Mouse (Mus musculus): ENCODE results near the gene Cand1.

Gene Cand1

DNA sequence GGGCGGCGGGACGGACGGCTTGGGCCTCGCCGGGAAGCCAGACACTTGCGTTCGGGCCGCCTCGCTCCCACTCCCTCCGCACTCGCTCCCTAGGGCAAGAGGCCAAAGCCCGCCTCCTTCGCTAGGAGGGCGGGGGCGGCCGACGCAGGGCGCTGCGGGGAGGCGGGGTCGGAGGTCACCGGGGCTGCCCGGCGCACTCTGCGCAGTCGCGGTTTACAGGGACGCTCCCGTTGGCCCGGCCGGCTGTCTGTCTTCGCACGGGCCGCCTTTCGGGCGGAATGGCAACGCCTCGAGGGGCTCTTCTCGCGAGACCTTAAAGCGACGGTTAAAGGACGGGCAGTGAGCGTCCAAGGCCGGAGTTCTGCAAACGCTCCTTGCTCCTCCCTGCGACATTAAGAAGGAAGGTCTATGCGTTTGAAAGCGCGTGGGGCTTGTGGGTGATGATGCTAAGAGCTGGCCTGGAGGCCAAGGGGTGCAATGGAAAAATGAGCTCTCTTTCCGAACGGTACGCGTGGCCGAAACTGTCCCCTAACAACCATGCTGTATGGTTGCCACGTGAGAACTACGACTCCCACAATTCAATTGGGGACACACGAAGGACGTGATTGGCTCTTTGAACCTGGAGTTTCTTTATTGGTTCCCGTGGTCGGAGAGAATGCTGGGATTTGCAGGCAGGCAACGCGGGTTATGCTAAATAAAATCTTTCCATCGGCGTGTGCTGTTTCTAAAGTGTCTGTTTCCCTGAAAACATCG is at the start of gene Cand1:
Gene Cand1 (minus strand): TSS at position 87 of the 753 bp plus-strand sequence.
- peak; percentile 99 for DNase-seq

DNA sequence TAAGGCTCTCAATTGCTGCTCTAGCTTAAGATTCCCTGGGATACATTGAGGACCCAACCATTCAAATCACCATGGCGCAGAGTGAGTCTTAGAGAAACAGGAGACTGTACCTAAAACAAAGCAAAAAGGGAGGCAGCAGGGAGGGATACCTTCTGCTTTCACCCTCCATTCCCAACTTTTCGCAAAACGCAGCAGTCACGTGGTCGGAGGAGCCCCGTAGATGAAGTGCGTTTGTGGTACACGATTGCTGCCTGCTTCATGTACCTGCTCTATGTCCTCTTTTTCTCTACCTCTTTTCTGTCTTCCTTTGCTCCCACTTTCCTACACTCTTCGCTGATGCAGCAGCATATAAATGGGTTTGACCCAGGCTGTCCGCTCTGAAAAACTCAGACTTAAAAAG is 39.0 kb upstream of the Cand1 start:
- DNase-seq = no peak

DNA sequence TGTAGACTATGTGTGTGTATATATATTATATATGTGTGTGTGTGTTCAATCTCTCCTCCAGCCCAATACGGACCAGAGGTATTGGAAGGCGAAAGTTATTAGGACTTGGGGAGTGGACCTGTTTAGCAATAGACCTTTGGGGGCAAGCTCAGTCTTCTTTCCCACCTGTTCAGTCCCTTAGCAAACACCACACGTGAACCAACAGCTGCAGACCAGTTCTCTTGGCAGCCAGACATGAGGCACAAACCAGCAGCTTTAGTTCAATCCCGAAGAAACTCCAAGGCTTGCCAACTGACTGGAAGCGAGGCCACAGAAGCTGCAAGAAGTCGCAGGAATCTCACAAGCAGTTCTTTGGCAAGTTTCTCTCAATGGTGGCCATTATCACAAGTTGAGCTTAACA is 34.5 kb upstream of the Cand1 start:
- DNase-seq = no peak

DNA sequence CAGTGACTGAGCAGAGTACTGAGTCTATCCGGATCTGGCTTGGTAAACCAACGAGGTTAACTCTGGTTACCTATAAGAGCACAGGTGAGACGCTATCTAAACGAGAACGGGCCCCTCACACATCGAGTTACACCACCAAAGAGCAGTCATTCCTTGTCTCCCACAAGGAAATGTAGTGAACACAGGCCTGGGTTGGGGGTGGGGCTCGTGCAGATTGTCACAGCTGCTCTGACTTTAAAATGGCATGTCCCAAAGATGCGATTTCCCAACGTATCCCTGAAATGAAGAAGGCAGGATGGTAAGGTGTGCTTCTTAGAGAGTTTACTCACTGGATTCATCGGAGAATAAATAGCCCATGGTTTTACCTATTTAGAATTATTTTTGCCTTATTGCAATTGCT is 32.7 kb upstream of the Cand1 start:
- DNase-seq = no peak

DNA sequence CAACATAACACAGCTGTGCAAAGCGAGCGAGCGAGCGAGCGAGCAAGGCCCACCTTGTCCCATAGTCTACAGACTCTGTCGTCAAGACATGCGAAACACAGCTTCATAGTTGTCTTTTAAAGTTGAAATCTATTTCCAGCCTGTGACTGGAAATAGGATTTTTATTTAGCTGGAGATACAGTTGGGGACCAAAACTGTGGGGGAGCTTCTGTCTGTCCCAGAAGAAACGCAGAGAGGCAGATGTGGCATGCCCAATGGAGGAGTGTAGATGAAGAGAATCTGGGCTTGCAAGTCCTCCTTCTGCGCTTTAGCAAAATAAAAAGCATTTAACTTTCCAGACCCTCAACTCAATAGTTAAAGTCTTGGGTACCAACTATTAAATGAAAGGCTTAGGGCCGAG is 32.1 kb upstream of the Cand1 start:
- DNase-seq = no peak

DNA sequence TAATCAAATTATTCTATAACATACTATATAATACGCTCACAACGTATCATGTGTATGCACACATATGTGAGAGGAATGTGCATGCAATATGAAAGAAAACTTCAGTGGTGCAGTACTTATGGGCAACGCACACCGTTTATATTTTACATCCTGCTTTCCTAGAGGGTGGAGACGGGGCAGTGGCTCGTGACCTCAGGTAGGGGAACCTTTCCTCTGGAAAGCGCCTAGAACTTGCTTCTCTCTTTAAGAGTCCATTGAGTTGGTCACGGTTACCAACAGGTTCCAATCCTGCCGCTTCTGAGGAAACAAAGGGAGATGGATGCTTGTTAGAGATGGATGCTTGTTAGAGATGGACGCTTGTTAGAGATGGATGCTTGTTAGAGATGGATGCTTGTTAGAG is 31.2 kb upstream of the Cand1 start:
- no peak for DNase-seq

DNA sequence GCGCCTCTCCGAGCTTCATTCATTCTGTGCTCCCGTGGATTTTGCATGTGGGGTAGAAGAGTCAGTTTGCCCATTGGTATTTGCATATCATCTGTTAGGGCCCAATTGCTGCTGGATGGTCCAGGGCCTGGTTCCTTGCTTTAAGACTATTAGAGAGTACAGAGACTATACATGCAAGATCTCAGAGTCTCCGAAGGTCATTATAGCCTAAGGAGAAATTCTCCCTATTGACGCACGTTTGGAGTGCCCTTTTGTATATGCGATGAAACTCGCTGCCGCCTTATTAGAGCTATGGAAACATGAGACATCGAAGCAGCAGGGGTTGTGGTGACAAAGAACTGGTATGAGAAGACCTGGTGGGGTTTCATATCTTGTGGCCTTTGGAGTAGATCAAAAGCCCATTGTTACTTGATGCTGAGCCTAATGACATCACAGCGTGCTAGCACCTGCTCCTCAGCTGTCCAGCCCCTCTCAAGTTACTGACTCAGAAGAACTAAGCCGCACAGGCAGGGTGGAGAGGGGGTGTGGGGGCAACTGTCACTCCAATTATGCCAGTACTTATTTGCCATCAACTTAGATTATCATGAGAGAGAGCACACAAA is 30.6 kb upstream of the Cand1 start:
- DNase-seq = no peak

DNA sequence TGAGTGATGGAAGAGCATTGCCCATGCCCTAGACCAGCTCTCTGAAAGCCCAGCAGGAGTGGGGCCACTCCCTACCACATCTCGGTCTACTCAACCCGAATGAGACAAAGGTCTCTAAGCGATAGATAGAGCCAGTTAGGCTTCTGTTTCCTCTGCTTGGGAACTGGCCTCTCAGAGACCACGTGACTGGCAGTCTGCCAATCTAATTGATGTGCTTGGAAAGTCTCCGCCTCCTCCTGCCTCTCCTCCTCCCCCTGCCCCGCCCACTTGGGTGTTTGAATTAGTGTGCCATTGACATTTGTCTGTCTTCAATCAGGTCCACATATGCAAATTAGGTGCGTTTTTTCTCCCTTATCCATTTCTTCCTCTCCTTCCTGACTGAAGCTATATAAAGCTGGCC is 24.9 kb upstream of the Cand1 start:
- DNase-seq = no peak

DNA sequence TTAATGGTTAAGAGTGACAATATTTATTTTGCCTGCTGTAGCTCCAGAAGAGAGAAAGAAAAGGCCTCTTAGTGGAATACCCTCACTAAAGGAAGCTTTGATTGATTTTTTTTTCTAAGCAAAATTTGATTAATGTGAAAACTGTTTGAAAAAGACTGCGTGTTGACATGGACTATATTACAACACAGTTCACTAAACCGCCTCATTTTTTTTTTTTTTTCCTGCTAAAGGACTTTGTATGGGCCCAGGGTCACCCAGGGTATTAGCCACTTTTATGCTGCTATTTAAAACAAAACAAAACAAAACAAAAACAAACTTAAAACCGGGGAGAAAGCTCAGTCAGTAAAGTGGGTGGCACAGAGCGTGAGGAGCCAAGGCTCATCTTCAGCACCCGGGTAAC is 23.0 kb upstream of the Cand1 start:
- DNase-seq = no peak

DNA sequence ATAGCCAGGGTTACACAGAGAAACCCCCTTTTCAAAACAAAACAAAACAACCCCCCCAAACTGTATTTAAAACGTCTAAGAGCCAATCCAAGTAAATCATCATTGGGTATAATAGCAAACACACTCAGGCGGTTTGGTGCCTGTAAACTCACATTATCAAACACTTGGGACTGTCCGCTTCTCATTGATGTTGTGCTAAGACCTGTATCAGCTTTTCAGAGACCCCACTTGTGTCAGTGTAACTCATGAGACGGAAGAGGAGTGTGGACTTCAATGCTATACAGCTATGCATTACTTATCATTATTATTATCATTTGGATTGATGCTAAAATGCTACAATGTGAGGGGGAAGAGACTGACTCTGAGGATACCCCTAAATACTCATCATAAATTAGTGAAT is 18.0 kb upstream of the Cand1 start:
- DNase-seq = no peak

DNA sequence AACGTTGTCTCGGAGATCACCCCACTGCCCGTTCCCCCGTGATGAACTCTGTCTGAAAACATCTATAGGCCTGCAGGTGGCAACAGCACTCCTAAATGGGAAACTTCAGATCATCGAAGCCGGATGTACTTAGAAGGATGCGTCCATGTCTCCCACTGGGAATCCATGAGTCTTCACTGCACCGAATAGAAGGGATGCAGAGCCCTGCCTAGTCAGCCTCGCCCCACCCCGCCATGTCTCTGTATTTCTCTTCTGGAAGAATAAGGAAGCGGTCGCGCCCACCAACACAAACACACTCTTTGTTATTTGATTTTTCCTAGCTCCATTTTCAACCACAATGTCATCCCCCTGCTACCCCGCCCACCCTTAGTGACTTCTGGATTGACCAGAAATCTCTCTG is 4.3 kb upstream of the Cand1 start:
- no peak for DNase-seq

DNA sequence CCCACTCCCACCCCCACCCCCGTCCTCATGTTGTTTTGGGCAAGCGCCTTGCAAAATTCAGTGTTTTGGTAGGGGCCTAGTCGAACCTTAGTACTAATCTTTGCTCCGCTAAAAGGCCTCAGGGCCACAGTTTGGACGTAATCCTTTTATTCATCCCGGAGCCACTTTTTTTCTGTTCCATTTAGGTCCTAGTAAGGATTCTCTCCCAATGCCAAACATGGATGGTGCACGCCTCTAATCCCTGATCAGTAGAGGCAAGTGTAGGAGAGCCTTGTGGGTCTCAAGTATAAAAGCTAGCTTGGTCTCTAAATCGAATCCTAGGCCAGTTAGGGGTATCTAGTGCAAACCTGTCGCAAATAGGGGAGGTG is 851 bp upstream of the Cand1 start:
- no peak for DNase-seq

DNA sequence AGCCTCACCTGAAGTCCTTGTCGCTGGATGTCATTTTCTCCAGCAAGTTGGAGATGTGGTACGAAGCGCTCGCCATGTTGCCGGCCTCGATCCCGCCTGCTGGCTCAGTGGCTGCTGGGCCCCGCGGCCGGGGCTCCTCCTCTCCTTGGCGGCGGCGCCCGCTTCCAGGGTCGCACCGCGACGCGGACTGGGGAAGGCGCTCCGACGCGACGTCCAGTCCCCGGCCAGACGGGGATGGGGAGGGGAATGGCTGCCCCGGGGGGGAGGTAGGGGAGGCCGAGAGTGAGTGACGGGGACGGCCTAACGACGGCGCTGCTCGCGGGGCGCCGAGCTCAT is 254 bp downstream of the Cand1 start:
- DNase-seq = no peak

DNA sequence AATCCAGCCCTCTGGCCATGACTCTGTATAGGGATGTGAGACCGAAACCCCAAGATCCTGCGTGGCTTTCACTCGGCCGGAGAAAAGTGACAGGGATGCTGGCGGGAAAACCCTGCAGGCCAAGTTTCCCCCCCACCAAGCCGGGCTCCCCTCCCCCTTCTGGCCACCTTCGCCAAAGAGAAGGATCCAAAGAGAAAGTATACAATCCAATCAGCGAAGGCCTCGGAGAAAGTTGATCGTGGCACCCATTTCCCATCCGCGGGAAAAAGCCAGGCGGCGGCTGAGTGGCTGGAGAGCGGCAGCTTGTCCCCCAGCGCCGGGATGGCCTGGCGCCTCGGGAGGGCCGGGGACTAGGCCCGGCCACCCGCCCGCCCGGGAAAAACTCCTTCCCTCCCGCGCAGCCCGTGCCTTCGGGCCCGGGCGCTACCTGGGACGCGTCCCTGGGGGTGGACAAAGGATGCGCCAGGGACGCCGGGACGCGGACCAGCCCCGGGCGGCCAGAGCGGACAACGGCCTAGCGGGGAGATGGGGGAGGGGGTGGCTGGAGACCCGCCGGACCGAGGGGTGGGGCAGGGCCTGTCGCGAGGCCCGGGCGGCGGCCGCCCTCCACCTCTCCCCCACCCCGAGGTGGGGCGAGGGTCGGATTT is 747 bp downstream of the Cand1 start:
- DNase-seq = peak; percentile 74

DNA sequence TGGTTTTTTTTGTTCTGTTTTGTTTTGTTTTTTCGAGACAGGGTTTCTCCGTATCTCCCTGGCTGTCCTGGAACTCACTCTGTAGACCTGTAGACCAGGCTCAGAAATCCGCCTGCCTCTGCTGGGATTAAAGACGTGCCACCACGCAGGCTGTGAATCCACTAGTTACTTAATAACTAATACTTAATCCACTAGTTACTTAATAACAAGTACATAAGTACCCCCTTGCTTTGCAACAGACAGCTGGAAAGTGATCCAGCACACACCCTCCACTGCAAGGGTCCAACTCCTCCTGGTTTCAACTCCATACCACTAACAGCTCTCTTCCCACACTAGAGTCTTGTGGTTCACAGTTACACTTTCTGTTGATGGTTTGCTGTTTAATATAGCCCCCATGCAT is 8.3 kb downstream of the Cand1 start:
- DNase-seq = no peak

DNA sequence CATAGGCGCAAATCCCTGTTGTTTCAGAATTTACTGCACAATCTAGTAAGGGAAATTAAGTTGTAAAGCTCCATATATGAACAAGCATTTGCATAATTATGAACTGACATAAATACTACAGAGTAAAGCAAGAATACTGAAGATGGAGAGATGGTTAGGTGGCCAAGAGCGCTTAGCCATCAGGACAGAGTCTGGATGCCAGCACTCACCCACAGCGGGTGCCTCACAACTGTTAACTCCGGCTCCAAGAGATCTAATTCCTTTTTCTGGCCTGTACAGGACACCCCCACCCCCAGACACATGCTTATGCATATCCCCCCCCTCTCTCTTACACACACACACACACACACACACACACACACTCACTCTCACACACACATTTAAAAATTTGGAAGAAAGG is 9.2 kb downstream of the Cand1 start:
- DNase-seq = no peak

DNA sequence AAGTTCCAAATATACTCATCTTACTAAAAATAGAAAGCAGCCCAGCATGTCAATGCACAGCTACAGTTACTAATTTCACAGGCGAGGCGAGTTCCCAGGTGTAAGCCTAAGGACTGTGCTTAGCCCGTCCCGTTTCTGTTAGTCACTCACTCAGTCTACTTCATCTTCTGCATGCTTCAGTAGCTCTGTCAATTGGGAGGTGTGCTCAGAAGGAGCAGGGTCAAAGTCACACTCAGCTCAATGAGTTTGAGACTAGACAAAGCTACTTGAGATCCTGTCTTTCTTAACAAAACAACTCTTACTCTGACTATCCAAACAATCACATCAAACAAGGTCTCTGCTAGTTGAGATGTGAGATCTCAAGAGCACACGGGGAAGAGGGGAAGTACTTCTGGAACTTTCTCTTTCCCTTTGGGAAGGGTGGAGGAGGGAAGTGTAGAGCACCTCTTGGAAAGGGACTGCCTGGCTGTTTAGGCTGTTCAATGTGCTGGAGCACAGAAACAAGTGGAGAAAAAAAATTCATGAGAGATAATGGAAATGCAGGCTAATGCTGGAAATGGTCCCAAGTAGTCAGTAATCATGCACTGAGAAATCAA is 9.7 kb downstream of the Cand1 start:
- DNase-seq = no peak

DNA sequence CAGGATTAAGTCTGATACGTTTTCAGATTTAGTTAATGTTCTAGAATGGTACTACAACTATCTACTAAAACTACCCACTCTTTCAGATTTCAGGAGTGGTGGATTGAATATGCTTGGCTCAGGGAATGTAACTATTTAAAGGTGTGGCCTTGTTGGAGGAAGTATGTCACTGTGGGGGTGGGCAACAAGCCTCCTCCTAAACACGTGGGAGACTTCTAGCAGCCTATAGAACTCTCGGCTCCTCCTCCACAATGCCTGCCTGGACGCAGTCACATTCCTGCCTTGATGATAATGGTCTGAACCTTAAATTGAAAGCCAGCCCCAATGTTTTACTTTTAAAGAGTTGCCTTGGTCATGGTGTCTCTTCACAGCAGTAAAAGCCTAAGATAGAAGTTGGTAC is 16.2 kb downstream of the Cand1 start:
- DNase-seq = no peak

DNA sequence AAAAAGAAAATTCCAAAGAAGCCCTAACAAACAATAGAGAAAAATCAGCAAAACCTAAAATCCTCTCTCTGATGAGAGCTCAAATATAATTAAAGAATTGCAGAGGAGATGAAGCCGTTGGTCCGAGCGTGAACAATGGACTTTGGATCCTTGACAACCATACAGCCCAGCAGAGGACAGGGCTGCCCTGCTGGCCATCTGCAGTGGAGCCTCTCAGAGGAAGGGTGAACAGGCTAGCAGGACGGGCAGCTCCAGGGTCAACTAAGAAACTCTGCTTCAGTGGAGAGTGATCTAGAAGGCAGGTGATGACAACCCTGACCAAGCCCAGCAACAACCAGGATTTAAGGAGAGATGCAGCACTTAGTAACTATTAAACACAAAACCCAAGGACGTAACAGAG is 18.2 kb downstream of the Cand1 start:
- peak; percentile 40 for DNase-seq

DNA sequence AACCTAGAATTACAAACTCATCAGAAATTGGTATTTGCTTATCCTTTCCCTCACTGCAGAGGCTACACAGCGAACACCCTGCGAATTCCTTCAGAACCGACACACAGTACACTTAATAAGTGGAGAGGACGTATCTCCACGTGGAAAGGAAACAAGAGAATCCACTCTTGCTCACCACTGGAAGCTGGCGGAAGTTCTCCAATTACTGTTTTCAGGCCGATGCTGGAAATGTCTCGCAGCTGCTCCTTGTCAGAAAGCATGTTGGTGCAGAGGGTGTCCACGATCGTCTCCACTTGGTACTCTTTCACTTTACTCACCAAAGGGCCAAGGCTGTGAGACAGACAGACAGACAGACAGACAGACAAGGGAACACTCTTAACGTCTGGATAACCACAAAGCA is 20.4 kb downstream of the Cand1 start:
- DNase-seq = no peak

DNA sequence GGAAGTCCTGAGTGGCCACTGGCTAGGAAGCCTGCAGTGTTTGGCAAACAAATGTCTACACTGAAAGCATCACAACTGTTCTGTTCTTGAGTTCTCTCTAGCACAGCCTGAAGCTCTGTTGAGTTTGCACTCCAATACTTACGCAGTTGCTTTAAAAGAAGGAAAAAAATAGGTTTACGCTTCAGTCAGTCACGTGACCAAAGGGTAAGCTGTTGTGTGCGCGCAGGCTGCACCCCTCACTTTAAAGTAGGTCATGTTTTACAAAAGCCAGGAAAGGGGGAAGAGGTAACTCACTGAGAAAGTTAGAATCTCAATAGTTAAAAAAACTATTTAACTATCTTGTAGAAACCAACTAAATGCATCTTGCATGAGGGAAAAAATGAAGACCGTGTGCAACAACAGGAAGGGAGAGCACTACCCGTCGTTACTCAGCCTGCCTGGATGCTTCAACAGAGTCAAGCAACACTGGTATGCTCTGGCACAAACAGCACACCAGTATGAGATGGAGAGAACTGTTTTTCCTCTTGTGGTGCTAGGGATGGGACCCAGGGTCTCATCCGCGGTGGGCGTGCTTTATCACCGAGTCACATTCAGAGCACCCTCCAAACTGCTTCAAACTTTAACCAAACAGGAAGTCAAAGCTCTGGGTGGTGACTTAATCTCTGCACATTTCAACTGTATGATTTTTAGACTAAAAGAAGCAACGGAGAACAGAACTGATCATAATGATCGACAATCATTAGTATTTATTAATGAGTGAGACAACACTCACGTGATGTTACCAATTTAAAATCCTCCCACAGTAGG is 21.4 kb downstream of the Cand1 start:
- DNase-seq = no peak

DNA sequence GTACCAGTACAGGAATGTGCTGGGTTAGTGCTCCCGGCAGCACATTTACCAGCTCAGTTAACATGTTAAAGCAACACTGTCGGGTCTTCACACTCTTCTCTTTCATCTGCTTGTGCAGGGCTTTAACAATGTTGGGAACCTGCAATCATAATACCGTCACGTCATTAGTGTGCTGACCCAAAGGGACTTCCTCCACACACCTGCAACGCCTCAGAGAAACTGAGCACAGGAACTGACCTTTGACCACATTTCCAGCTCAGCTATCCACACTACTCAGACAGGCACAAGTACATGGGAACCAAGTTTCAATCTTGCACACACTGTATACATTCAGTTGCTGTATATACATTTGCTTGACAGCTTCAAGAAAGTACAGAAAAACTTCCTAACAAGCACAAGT is 27.4 kb downstream of the Cand1 start:
- no peak for DNase-seq

DNA sequence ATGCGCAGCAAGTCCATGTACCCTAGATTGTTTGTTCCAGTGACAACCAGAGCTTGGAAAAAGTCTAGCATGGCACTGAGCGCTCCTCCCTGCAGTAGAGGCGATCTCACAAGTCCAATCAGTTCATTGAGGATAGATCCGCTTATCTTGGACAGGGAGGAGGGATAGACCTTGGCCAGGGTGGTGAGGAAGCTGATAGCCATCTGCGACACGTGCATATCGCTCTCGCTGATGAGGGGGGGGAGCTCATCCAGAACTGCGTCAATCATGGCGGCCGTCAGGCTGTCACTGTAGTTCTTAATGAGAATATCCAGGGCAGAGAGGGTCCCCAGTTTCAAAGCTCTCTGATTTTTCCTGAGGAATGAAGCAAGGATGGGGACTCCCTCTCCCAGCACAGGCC is 28.6 kb downstream of the Cand1 start:
- no peak for DNase-seq

Data from cerebellum, adult 9-11 months (tissue).